Mouse (Mus musculus): ENCODE data around the gene Nsun4.

DNA sequence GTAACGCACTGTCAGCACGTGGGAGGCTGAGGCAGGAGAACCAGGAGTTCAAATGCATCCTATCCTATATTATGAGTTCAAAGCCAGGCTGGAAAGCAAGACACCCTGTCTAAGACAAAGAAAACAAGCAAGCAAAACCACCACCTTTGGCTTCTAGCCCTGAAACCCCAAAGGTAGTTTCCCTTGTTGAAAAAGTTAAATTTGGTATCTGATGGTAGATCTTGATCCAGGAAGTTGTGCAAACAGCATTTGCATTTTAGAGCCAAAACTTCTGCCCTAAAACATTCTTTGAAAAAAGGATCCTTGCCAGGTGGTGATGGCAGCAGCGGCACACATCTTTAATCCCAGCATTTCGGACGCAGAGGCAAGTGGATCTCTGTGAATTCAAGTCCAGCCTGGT lies 38.2 kb downstream of the Nsun4 start:
- TF ChIP-seq CTCF (IDR thresholded peaks at IDR 0.05; ENCODE audit: extremely low read depth, insufficient read depth, low read length): no peak
- TF ChIP-seq POLR2A (IDR thresholded peaks at IDR 0.05; ENCODE audit: extremely low read depth, insufficient read depth, low read length): no peak

All from cortical plate, adult 2 months (tissue).